Mouse (Mus musculus): ENCODE measurements around the gene Wnt4.

Gene Wnt4

DNA sequence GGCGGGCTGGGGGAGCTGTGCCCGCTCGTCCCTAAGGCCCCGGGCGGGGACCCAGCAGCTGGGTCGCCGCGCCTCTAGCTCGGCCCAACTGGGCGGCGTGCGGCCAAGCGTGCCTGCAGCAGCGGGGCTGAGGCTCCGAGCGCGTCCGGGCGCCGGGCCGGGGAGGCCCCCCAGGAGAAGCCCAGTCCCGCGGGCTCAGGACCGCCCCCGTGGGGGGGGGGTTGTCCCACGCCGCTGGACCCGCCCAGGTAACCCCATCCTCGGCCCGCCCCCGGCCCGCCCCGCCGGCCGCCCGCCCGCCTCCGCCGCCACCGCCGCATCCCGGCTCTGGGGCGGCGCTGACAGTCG, at the start of gene Wnt4:
TSS of gene Wnt4 (plus strand) at position 324 of the 348 bp plus-strand sequence.
- no peak for DNase-seq (ENCODE audit: extremely low spot score, low read depth, low spot score)

DNA sequence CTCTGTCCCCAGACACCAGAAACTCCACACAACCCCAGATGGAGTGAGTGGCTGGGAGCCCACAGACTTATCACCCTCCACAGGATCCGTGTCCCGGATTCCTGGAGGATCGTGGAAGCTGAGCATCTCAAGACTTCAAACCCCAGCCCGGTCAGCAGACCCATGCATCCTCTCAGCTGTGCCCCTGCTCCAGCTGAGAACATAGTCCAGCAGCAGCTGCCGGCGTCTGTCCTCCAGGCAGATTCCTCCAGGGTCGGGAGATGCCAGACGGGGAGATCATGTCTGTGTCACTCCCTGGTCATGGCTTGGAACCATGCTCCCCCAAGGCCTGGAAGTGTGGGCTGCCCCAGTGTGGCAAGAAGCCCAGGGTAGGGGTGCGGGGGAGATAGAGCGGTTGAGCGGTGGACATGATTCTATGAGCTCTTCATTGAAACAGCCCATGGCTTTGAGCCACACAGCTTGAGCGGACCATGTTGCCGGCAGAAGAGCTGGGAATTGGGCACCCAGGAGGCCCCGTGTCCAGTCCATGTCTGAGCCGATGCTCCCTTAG, 48.6 kb upstream of the Wnt4 start:
- DNase-seq (ENCODE audit: extremely low spot score, low read depth, low spot score): no peak

DNA sequence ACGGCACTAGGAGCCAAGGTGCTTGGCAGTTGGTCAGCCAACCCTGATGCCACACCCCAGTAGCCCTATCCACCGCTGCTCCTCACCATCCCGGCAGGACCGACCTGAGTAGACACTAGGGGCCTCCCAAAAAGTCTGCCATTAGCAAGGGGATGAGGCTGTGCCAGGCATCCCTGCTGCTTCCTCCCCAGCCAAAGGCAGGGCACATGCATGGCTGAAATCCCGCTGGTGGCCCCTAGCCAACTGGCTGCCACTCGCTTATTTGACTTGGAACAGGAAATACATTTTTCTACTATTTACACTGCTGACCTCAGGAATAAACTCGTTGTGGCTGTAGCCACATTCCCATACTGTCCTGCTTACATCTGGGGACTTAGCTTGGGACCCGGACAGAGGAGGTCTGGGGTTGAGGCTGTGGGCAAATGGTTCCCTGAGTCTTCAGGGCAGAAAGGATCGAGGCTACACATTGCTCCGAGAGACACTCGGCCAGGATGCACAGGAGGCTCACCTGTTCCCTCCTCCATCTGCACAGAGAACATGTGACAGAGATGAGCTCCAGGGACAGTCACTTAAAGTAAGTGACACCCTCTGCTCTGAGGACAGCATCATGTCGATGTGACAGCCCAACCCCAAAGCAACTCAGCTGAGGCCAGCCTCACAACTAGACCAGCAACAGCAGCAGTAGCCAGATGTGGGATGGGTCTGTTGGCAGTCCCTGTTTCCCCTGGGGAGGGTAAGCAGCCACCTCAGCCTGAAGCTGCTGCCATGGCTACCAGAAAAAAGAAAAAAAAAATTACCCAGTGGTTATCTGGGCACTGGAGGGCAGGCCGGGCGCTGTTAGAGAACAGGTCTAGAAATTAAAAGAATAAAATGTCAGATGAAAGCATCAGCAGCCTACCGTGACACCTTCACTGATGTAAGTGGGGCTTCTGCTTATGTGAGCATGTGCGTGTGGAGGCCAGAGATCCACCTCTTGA, 45.5 kb upstream of the Wnt4 start:
- DNase-seq (ENCODE audit: extremely low spot score, low read depth, low spot score): no peak

DNA sequence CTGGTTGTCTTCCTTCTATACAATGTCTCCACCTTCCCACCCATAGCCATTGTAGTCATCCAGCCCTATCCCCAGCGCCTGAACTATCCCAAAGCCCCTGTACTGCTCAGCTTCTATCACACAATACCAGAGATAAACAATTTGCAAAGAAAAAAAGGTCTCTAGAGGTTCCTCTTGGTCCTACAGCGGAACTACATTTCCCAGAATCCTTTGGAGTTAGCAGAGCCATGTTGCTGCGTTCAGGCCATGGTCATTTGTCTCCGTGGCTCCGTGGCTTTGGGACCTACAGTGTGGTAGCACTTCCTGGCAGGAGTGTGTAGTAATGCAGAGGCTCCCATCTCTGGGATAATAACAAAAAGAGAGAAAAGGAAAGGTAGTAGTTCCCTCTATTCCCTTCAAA, 43.7 kb upstream of the Wnt4 start:
- DNase-seq (ENCODE audit: extremely low spot score, low read depth, low spot score): no peak

DNA sequence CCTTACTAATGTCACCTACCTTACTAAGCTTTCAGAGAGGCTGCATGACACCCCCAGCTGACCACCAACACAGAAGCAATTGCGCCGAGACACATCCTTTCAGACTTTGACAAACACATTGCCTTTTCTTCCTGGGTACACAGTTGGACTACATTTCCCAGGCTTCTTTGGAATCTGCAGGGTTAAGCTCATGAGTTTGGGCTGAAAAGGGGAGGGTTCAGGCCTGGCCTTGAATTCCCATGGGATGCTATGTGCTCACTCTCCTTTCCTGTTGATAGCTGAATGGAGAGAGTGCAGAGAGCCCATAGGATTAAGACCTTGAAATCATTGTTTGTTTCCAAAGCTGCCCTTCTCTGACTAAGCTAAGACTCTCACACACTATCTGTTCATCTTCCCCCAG, 42.8 kb upstream of the Wnt4 start:
- no peak for DNase-seq (ENCODE audit: extremely low spot score, low read depth, low spot score)

DNA sequence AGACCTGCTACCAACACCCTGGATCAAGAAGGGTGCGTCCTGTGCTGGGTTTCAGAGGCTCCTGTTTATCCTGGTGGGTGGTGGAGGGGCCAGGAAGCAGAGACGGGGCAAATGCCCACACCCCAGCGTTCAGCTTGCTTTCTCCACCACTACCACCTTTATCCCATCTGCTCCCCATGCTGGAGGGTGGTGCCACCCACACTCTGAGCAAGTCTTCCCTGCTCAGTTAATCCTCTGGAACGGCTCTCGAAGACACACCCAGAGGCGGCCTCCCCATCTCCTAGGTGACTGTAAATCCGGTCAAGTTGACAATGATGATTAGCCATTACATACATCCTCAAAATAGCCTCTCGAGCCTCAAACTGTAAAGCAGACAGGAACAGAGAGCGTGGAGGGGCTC, 41.9 kb upstream of the Wnt4 start:
- DNase-seq (ENCODE audit: extremely low spot score, low read depth, low spot score): no peak

DNA sequence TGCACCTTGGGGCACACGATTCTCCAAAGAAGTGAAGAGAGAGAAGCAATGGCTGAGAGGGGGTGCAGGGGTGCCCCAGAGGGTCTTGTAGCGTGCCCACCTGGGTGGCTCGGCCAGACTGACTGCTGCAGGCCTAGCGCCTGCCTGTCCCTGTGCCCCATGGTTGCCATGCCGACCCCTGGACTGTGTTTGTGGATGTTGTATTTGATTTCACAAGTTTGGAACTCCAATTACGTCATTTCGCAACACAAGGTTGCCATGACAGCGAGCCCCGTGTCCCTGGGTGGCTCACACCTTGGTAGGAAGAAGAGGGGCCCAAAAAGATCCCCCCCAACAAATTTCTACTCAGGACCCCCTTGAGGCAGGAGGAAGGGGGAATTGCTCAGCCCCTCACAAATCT, 32.4 kb upstream of the Wnt4 start:
- DNase-seq (ENCODE audit: extremely low spot score, low read depth, low spot score): no peak

DNA sequence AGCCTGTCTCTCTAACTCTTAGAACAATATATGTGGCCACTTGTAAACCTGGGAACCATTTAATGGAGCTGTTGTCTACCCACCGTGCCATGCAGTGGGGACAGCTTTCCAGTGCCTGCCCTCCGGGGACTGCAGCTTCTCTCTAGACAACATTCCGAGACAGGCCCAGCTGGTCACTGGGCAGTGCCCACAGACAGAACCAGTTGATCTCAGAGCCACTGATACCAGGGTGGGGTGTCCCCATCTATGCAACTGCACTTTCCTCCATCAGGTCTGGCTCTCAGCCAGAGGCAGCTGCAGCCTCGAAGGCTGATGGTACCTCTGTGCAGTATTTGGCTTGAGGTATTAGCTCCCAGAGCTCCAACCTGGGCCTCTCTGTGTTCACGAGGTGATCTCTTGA, 27.0 kb upstream of the Wnt4 start:
- no peak for DNase-seq (ENCODE audit: extremely low spot score, low read depth, low spot score)

DNA sequence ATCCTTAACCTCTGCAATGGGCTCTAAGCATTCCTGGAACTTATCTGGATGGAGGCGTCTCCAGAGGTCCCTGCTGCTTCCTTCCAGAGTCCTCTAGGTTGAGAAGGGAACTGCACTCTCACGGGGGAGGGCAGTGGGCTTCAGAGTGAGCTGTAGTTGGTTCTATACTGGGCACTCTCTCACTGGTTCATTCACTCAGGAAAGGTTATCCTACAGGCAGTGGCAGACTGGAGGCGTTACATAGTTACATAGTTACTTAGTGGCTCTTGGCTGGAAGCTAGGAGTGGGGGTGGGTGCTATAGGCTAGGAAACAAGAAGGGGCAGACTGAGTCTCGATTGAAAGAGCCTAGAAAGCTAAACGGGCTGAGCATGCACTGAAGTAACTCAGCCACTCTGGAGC, 26.4 kb upstream of the Wnt4 start:
- DNase-seq (ENCODE audit: extremely low spot score, low read depth, low spot score): no peak

DNA sequence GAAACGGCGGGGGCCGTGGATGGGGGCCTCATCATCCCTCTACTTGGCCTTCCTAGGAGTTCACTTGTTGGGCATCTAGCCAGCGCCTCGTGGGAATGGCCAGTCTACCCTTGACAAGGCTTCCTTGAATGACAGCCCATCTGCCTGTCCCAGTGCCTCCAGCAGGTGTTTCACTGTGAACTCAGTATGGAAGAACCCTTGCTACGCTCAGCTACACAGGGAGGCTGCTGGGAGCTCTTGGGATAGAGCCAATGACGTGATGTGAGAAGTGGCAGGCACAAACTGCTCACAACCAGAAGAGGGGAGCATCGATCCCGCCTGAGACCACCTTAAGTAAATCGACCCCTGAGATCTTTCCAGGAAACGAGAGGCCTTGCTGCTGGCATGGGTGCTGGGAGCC, 23.7 kb upstream of the Wnt4 start:
- DNase-seq (ENCODE audit: extremely low spot score, low read depth, low spot score): no peak

DNA sequence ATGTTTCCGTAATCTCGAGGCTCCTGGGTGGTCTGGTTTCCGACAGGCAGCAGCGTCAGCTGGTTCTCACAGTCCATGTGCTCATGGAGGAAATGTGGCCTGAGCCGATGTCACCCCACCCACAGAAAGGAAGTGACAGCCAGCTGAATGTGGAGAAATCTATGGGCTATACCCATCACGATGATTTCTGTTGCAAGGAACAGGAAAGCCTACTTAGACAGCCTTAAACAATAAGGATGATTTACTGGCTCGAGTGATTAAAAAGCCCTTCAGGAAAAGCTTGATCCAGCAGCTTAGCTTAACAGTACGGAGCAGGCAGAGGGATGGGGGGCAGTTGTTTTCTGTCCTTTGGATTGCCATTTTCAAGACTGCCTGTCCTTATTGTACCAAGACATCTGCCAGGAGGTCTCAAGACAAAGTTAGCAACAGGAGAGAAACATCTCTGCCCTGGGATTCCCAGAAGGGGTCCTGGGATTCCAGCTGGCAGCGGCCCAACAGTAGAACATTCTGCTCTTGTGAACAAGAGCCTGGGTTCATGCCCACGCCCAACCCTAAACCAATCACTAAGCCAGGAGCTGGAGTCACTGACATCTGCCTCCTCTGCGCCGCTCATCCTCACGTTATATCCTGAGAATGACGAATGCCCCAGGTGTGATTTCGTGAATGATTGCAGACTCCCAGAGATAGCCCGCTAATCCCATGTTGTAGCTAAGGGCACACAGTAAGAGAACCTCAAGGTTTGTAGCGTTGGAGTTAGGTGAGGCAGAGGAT, 22.9 kb upstream of the Wnt4 start:
- no peak for DNase-seq (ENCODE audit: extremely low spot score, low read depth, low spot score)

DNA sequence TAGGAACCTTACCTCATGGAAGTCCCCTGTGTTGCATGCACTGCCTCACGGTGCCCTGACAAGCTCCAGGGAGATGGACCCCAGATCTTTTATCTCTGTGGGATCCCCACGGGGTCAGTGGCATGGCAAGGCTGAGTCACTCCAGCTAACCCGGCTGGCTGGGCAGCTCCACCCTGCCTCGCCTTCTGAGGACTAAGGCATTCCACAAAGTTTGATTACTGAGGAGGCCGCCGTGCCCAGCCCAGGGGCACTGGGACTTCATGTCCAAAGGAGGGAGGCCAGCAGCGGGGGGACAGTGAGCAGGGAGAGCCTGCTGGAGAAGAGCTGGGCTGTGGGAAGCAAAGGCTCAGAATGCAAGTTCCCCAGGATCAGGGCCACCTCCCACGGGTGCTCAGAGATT, 21.7 kb upstream of the Wnt4 start:
- no peak for DNase-seq (ENCODE audit: extremely low spot score, low read depth, low spot score)

DNA sequence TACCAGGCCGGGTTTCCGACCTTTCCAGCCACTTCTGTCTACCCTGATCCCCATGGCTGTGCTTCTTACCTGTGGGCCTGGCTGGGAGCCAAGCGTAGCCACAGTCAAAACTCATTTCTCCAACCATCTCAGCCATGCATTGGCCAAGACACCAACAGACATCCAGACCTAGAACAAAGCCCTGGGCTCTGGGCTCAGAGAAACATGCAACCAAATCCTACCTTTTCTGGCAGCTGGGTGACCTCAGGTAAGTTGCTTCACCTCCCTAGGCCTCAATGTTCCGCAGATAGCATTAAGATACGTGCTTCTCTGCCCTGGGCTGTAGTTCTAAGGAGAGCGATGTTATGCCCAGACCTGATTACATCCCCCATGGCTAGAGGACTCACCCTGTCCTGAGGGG, 15.5 kb upstream of the Wnt4 start:
- DNase-seq (ENCODE audit: extremely low spot score, low read depth, low spot score): no peak

DNA sequence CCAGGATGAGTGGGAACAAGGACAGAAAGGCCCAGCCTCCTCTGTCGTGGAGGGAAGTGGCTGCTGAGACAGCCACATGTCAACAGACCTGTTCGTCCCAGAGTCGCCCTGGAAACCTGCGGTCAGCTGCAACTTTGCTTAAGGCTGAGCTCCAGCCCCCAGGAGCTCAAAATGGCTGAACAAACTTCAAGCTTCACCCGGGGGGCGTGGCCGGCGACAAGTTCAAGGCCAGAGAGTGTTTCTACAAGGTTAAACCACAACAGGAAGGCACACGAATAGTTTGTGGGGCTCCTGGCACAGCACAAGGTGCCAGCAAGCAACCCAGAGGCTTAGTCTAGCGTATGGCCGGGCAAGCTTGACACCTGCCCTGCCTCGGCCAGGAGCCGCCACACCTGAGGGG, 13.2 kb upstream of the Wnt4 start:
- DNase-seq (ENCODE audit: extremely low spot score, low read depth, low spot score): no peak

DNA sequence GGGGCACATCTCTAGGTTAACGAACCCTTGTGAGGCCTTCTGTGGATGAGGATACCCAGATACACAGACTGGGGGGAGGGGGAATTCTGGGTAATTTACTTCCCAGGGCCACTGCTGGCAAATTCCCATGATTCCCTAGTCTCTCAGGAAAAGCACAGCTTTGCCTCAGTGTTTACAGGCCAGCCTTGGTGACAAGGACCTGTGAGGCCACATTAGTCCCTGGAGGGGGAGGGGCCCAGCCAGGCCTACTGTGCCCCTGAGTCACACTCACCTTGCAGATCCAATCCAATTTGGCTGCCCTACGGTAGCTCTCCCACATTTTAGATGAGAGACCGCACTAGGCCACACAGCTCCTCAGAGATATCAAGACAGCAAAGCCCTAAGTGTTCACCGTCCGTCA, 12.2 kb upstream of the Wnt4 start:
- no peak for DNase-seq (ENCODE audit: extremely low spot score, low read depth, low spot score)

DNA sequence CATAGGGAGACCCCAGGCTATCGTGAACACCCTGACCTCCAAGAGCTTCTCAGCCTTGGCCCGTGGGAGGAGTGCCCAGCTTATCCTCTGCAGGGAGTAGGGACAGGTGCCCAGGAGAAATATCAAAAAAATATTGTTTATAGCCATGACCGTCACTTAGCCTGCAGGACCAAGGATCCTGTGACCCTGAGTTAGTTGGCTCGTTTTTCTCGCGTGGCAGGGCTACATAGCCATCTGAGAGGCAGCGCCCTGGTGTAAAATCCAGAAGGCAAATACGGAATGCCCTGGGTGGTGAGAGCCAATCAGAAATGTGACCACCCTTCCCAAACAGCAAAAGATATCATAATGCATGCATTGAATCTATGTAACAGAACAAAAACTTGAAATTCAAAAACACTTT, 8.7 kb upstream of the Wnt4 start:
- DNase-seq (ENCODE audit: extremely low spot score, low read depth, low spot score): no peak

DNA sequence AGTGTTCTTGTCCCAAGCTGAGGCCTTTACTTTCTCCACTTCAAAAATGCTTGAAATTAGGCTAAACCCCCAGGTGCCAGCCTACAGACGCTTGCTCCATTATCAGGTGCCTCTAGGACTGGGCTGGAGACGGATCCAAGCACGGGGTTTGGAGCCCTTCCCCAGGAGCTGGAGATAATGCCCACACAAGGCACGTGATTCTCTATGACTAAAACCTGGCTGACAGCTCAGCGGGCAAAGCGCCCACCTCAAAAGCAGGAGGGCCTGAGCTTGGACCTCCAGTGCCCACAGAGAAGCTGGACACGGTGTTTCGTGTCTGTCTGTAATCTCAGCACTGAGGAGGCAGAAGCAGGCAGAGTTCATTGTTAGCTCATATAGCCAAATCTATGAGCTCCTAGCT, 5.4 kb upstream of the Wnt4 start:
- DNase-seq (ENCODE audit: extremely low spot score, low read depth, low spot score): no peak

DNA sequence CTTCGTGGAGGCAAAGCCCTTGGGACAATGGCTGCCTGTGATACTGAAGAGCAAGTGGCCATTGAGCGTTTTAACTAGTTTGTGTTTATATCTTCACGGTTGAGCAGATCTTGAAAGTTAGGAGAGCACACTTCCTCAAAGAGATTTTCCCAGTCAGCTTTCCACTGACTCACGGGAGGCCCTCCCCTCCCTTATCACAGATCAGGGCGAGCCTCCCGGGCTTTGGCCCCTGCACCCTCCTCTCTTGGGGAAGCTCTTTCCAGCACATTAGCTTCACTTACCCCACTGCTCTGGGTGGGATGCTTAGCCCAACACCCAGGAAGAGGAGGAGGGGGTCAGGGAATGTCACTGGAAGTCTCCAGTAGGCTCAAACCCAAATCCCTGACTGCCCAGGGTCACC, 3.0 kb upstream of the Wnt4 start:
- DNase-seq (ENCODE audit: extremely low spot score, low read depth, low spot score): no peak

DNA sequence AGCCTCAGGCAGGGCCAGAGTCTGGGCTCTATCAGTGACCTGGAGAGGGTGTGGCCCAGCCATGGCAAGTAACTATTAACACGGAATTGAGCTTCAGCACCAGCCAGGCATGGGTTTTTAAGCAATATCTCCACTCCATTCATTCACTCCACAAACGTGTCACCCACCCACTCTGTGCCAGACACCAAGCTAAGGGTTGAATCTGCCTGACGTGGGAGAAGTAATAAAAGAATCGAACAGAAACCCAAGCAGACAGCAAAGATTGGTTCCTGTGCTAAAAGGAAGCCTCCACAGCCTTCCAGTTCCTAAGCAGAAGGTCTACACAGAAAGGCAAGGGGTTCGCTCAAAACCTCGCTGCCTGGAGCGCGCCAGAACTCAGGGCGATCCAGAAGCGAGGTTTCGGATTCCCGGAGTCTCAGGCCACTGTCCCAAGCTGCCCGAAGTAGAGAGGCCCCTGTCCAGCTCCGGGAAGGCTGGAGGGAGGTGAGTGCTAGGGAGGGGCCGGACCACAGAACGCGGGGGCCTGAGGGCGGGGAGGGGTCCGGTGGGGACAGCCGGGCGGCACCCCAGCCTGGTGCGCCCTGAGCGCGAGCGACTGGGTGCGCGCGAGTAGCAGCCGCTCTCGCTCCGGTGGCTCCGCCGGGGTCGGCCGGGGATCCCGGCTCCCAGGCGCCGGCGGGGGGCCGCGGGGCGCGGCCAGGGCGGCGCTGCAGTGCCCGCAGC, 685 bp upstream of the Wnt4 start:
- no peak for DNase-seq (ENCODE audit: extremely low spot score, low read depth, low spot score)

DNA sequence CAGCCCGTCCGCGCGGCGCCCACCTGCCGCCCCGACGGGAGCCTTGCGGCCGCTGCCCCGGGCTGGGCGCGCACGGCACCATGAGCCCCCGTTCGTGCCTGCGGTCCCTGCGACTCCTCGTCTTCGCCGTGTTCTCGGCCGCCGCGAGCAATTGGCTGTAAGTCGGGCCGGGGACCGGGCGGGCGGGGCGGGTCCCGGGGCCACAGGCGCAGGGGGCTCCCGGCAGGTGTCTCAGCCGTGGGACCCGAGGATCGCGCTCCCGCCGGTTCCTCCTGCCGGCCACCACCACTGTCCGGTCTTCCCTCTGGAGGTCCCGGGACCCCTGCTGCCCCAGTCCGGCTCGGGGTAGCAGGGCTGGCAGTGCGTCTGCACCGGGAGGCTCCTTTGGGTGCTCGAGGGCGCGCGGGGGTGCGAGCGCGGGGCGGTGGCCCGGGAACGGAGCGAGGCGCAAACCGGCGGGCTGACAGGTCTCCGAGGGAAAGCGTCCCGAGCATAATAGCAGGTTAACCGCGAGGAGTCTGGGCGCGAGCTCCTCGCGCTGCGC, 383 bp downstream of the Wnt4 start:
- no peak for DNase-seq (ENCODE audit: extremely low spot score, low read depth, low spot score)

Measured in hindlimb bud, embryonic 11.5 days (tissue).